Mouse (Mus musculus) heart, postnatal 0 days (tissue): ENCODE measurements around the gene Gm5127.

Experiments
- CTCF ChIP-seq: IDR thresholded peaks from 2 replicates; pipeline ENCODE4 v1.5.1; 2016; ENCODE audit warnings: antibody characterized with exemption, control low read depth, low read depth
- EP300 ChIP-seq: IDR thresholded peaks from 2 replicates; pipeline ENCODE4 v1.6.1; 2016; ENCODE audit warnings: antibody characterized with exemption, low read depth

GRCm38 (mm10) chrX:106602574-106603258 lies 19.7 kb downstream of the Gm5127 start:
- no peak for TF ChIP-seq CTCF
- no peak for TF ChIP-seq EP300
